Mouse (Mus musculus): Measurements from ENCODE around the gene Dhrs7c.

Dhrs7c gene

GRCm38 (mm10) chr11:67797931-67798330, at the start of gene Dhrs7c:
Gene Dhrs7c, plus strand, starts transcription at chr11:67798187.
- DNase-seq (ENCODE audit: low spot score in 2 of 2), result no peak

GRCm38 (mm10) chr11:67756287-67756686, 41.7 kb upstream of the Dhrs7c start:
- no peak for DNase-seq (ENCODE audit: low spot score in 2 of 2)

DNA sequence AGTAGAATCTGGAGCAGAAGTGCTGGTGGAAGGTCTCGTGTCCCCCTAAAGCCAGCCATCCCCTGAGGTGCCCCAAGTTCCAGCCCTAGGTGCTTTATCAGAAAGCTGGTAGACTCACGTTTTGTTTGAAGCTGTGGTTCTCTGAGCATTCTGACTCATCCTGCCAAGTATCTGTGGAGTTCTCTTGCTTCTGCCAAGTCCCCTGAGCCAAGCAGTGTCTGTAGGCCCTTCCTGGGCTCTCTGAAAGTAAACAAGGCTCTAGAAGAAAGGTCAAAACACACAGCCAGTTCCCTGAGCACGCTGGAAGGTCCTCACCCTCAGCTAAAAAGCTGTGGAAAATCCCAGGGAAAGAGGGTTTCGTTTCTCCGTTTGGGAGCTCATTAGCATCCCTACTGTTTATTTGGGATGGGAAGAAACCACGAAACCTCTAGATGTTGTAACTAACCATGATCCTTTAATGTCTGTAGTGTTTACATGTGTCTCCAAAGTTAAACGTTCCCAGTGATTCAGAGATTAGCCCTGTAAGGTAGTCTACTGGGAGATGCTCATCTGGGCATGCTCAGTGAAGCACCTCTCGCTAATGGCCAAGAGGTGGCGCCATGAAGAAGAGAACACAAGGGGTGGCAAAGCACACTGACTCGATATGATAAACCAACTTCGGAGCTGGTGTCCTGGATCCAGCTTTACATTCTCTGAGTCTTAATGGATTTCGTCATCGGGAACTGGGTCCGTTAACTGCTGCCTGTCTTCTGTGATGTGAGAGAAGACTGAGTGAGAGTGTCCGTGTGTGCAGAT, 40.4 kb upstream of the Dhrs7c start:
- DNase-seq (ENCODE audit: low spot score in 2 of 2), result no peak

DNA sequence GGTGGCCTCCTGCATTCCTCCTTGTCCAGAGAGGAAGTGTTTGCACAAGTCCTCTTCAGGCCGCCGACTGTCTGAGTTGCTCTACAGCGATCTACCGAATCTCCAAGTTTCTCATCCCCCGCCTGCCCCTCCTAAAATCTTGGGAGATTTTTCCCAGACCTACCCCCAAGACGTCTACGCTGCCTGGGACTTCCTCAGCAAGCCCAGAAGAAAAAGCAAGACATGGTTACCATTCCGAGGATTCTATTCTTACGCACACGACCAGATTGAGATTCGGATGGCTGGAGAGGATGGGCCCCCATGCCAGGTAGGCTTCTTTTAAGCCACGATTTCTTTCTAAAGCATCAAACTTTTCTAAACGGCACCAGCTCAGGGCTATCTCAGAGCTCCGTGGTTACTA, 26.9 kb upstream of the Dhrs7c start, which contains the start of gene Glp2r:
Gene Glp2r (minus strand): TSS at position 101 of the 400 bp plus-strand sequence.
- no peak for DNase-seq (ENCODE audit: low spot score in 2 of 2)

GRCm38 (mm10) chr11:67771691-67772090, 26.3 kb upstream of the Dhrs7c start:
- no peak for DNase-seq (ENCODE audit: low spot score in 2 of 2)

DNA sequence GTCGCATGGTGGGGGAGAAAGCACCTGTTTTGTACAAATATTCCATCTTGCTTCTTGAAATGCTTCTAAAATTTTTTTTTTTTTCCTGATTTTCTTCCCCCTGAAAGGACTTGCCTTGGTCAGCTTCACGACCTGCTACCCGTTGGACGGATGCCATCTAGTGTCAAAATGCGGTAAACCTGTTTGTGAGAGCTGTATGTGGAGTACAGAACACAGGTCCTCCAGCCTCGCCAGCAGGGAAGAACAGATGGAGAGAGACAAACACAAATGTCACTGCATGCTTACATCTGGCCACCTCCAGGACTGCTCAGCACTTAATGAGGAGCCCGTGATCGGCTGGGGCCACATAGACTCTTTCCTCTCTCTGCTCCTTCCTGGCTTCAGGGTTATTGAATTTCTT, 25.4 kb upstream of the Dhrs7c start:
- no peak for DNase-seq (ENCODE audit: low spot score in 2 of 2)

DNA sequence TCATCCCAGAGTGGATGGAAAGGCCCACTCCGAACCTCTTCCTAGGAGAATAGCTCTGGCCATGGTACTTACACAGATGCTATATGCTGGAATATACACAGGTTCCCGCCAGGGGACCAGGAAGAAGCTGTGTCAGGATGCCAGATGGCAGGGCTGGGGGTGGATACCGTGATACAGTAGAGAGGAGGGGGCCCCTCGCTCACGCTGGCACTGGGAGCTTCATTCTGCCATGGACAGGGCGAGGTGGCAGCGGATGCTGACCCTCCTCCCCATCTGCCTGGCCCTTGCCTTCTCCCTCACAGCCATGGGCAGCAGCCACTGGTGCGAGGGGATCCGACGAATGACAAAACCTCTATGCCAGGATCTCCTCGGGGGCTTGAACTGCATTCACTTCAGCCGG, 23.6 kb upstream of the Dhrs7c start, which contains the start of gene Gsg1l2:
Gene Gsg1l2 (plus strand): TSS at position 230 of the 400 bp plus-strand sequence.
- no peak for DNase-seq (ENCODE audit: low spot score in 2 of 2)

DNA sequence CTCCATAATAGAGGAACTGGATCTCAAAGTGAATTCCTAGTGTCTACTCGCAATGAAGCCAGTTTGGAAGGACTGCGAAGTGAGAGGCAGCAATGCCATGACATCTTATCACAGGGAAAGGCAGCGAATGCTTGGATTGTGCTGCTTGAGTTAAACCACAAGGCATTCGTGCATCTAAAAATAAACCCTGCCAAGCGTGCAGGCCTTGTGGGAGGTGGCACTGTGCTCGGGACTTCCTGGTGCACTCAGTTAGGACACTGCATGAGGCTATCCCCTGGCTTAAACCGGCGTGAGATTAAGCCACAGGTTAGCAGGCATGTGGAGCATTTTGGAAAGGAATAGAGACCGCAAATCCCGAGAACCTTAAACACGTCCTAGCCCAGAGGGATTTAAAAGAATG, 7.8 kb upstream of the Dhrs7c start:
- DNase-seq (ENCODE audit: low spot score in 2 of 2), result no peak

DNA sequence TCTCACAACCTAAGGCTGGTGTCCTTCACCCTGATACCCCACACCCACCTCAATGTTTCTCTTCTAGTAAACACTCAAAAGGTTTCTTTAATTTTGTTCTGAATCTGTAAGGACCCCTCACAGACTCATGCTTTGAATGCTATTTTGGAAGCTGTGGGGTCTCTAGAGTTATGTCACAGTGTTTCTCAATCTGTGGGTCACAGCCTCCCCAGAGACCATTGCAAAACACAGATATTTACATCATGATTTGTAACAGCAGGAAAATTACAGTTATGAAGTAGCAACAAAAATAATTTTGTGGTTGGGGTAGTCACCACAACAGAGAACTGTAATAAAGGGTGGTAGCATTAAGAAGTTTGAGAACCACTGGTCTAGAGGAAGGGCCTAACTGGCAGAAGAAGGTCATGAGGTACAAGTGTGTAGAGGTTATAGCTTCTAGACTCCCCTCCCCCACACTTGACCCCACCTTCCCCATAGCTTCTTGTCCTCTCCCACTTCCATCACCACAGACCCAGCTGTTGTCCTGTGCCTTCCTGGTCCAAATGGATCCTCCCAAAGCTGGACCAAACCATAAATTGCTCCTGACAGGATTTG, 2.2 kb downstream of the Dhrs7c start:
- no peak for DNase-seq (ENCODE audit: low spot score in 2 of 2)

DNA sequence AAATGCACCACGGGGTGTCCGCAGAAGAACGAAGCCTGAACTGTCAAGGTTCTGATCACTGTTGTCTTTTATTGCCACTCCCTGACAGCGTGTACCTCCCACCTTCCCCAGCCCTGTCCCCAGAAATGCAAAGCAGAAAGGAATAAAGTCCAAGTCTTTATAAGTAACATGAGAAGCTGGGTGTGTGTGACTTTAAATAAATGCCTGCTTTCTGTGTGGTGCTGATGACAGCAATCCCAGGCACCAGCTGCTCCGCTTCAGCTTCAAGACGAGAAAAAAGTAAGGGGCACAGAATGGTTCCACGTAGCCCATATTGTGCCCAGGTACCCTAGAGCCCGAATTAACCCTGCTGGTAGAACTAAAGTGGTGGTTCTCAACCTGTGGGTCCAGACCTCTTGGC, 3.2 kb downstream of the Dhrs7c start:
- no peak for DNase-seq (ENCODE audit: low spot score in 2 of 2)

DNA sequence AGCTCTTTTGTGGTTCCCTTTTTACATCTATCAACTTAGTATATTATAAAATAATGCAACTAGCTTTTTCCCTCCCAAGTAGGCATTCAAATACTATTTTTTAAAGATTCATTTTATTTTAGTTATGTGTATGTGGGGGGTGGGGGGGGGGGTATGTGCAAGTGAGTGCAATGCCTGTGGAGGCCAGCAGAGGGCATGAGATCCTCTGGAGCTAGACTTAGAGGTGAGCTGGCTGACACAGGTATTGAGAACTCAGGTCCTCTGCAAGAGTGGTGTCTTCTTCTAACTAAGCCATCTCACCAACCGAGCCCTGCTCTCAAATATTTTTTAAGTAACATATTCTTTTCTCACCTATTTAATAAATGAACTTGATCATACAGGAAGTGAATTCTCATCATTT, 7.6 kb downstream of the Dhrs7c start:
- DNase-seq (ENCODE audit: low spot score in 2 of 2), result no peak

DNA sequence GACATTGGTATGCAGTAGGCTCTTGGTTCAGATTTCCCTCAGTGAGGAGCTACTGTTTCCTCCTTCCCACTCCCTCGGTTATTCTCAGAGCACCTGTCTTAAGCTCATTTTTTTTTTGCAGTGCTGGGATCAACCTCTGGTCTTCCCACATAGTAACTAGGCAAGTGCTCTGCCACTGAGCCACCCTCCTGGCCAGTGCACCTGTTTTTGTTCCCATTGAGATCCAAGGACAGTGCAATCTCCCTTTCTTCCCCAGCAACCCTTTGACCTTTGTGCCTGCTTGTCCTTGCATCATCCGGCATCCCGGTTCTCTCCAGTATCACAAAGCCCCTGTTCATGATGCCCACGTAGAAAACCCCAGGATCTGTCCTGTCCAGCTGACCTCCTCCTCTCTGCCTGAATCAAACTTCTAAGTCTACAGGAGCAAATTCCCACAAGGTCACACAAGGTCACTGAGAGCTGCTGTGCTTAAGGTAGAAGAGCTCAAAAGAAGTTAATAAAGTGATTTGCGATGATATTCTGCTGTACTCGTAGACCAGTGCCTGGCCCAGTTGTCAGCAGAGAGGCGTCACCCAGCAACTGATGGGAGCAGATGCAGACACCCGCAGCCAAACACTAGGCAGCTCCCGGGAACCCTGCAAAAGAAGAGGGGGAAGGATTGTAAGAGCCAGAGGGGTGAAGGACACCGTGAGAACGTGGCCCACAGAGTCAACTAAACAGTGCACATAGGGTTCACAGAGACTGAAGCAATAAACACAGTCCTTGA, 9.0 kb downstream of the Dhrs7c start:
- DNase-seq (ENCODE audit: low spot score in 2 of 2), result no peak

DNA sequence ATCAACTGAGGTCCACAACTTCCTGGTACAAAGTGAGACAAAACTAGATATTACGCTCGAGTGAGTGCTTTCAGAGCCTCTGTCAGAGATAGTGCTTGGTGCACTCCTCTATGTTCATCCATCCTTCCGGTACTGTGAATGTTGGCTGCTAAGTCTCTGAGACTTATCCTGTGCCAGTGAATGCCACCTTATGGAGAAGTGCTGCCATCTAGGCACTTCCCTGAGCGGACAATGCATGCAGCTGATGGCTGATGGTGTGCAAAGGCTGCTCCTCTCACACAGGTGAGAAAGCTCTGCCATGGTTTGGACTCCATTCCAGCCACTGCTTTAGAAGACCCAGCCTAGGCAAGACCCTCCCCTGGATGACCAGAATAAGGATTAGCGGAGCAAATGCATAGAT, 10.1 kb downstream of the Dhrs7c start:
- DNase-seq (ENCODE audit: low spot score in 2 of 2), result no peak

DNA sequence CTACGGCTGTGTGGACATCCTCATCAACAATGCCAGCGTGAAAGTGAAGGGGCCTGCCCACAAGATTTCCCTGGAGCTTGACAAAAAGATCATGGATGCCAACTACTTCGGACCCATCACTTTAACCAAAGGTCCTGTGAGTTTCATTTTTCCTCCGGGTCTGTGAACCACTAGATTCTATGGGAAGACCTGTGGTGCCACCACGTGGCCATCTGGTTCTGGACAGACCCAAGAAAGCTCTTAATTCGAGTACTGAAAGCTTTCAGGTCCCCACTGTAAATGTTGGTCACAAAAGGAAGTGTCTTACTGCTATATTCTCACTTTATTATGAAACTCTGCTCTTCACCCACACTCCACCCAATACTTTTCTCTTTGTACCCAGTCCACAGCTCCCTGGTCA, 13.5 kb downstream of the Dhrs7c start:
- no peak for DNase-seq (ENCODE audit: low spot score in 2 of 2)

DNA sequence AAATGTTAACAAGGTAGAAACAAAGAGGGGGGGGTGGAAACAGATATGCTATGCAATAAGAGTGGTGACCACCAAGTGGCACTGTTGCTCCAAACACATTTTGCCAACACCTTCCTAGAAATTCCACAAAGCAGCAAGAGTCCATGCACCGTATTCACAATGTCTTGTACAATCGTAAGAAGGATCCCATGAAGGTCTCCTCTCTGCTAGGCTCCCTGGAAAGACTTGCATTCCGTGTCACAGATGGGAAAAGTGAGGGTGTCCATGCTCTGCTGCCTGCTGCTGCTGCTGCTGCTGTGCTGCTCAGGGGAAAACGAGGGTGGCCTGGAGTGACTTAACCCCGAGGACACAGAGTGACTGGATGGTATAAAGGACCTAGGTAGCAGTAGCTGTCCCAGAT, 21.6 kb downstream of the Dhrs7c start:
- DNase-seq (ENCODE audit: low spot score in 2 of 2), result no peak

GRCm38 (mm10) chr11:67820221-67820620, 22.2 kb downstream of the Dhrs7c start:
- DNase-seq (ENCODE audit: low spot score in 2 of 2), result peak in 1 of 2 experiments; percentile 30

DNA sequence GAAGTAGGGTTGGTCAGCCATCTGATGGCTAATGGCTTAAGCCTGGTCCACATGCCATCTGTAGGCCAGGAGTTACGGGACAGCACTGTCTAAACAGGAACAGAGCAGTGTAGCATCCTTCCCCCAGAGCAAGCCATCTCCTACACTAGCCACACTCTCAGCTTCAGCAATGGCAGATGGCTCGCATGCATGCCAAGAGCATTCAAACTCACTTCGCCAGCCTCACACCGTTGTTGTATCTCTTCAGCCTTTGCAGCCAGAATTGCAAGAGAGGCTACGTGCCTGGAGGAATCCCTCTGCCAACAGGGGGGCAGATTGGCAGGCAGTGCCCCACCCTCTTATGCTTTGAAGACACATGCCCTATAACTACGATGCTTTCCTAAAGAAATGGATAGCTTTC, 23.6 kb downstream of the Dhrs7c start:
- no peak for DNase-seq (ENCODE audit: low spot score in 2 of 2)

GRCm38 (mm10) chr11:67828360-67829059, 30.5 kb downstream of the Dhrs7c start:
- DNase-seq (ENCODE audit: low spot score in 2 of 2), result no peak

GRCm38 (mm10) chr11:67829530-67829929, 31.5 kb downstream of the Dhrs7c start:
- DNase-seq (ENCODE audit: low spot score in 2 of 2), result no peak

GRCm38 (mm10) chr11:67831820-67832219, 33.8 kb downstream of the Dhrs7c start:
- DNase-seq (ENCODE audit: low spot score in 2 of 2), result no peak

GRCm38 (mm10) chr11:67835408-67836078, 37.6 kb downstream of the Dhrs7c start:
- DNase-seq (ENCODE audit: low spot score in 2 of 2), result no peak

Measured in spleen, postnatal 10 days (tissue).